Mouse (Mus musculus) G1E (cell line): ENCODE measurements around the gene Pigb. TPM values are rescaled to one million over a fixed set of nuclear protein-coding genes. Genes with fewer than 3 reads are reported as not detected.

Experiments
- ATAC-seq: 2 replicates; pipeline ENCODE4 v1.8.0; 2016; ENCODE audit warnings: mild to moderate bottlenecking; ENCODE audit not compliant: insufficient number of reproducible peaks, poor library complexity, low FRiP score, severe bottlenecking; ENCODE audit errors: extremely low read depth
- DNase-seq: peaks from one replicate; pipeline ENCODE4 v3.0.0; 2012; ENCODE audit warnings: low spot score
- H3K27me3 ChIP-seq: 2 replicates; pipeline ENCODE4 v1.6.1; 2012; ENCODE audit warnings: mild to moderate bottlenecking, low read length, inconsistent platforms; ENCODE audit not compliant: insufficient read depth
- H3K36me3 ChIP-seq: replicated peaks from 2 replicates; pipeline ENCODE3; 2012; ENCODE audit warnings: mild to moderate bottlenecking, inconsistent platforms
- H3K4me1 ChIP-seq: 2 replicates; pipeline ENCODE4 v1.6.1; 2012; ENCODE audit warnings: low read depth, low read length, inconsistent platforms, mixed read lengths; ENCODE audit not compliant: insufficient read depth
- H3K4me3 ChIP-seq: 2 replicates; pipeline ENCODE4 v1.5.1; 2012; ENCODE audit warnings: low read depth, mild to moderate bottlenecking, inconsistent platforms, low read length, moderate library complexity, mixed read lengths
- H3K9me3 ChIP-seq: replicated peaks from 2 replicates; pipeline ENCODE4 v1.6.1; 2012; ENCODE audit warnings: inconsistent platforms
- CTCF ChIP-seq: IDR thresholded peaks from 2 replicates; pipeline ENCODE4 v1.5.1; 2012; ENCODE audit warnings: low read depth, low read length, inconsistent platforms, mixed read lengths
- GATA1 ChIP-seq: IDR thresholded peaks from 2 replicates; pipeline ENCODE4 v1.6.1; 2012; ENCODE audit warnings: borderline replicate concordance, low read length, inconsistent platforms, mixed read lengths
- GATA2 ChIP-seq: IDR thresholded peaks from 2 replicates; pipeline ENCODE4 v1.6.1; 2012; ENCODE audit warnings: low read depth, low read length, inconsistent platforms, borderline replicate concordance
- POLR2AphosphoS5 ChIP-seq: IDR thresholded peaks from 2 replicates; pipeline ENCODE4 v1.6.1; 2012; ENCODE audit warnings: low read depth, low read length, inconsistent platforms; ENCODE audit not compliant: insufficient replicate concordance
- TAL1 ChIP-seq: conservative IDR thresholded peaks from 2 replicates; pipeline ENCODE4 v1.6.1; 2012; ENCODE audit warnings: low read depth, low read length, inconsistent platforms, mixed read lengths
- polyA plus RNA-seq: library from polyadenylated mRNA; stranded (reverse); fragments of >175 nt; gene quantifications from 2 replicates; pipeline ENCODE4 v1.2.3, GENCODE M21; 2012
- total RNA-seq, 2 experiments: library from RNA; stranded (forward) in 1 of 2; stranded (reverse) in 1 of 2; fragments of 200-1000 nt in 1 of 2; fragments of >200 nt in 1 of 2; fragmentation: Nextera tagmentation in 1 of 2; gene quantifications; 2 replicates each; pipeline ENCODE4 v1.2.3; 2014 to 2017

The Pigb gene
- total and polyA plus RNA-seq, 3 experiments, result 2.0 to 49.1 (median 6.6) TPM

- no peak for DNase-seq
- no peak overlapping the region for H3K4me3 ChIP-seq
- no peak for ATAC-seq
- H3K9me3 ChIP-seq, result no peaks in the 10 kb centered on the region
- H3K4me1 ChIP-seq, result no peaks in the 10 kb centered on the region
- peaks cover 33% of the 10 kb centered on the region for H3K36me3 ChIP-seq
- no peak for TF ChIP-seq CTCF
- TF ChIP-seq POLR2AphosphoS5, result no peak
- no peak for TF ChIP-seq GATA2
- TF ChIP-seq TAL1, result no peak
- TF ChIP-seq GATA1, result no peak
- no peaks in the 10 kb centered on the region for H3K27me3 ChIP-seq
These were observed 38.7 kb downstream of the Pigb start for GRCm38 (mm10) chr9:73001314-73002011.

- no peaks in the 10 kb centered on the region for H3K4me1 ChIP-seq
- no peak overlapping the region for H3K4me3 ChIP-seq
- ATAC-seq, result no peak
- peaks cover 26% of the 10 kb centered on the region for H3K36me3 ChIP-seq
- H3K27me3 ChIP-seq, result no peaks in the 10 kb centered on the region
- TF ChIP-seq TAL1 (no peak), GATA2 (no peak), GATA1 (no peak), CTCF (no peak), POLR2AphosphoS5 (no peak)
- H3K9me3 ChIP-seq, result no peaks in the 10 kb centered on the region
- no peak for DNase-seq
These were observed 39.7 kb downstream of the Pigb start for GRCm38 (mm10) chr9:73000487-73000886.

DNA sequence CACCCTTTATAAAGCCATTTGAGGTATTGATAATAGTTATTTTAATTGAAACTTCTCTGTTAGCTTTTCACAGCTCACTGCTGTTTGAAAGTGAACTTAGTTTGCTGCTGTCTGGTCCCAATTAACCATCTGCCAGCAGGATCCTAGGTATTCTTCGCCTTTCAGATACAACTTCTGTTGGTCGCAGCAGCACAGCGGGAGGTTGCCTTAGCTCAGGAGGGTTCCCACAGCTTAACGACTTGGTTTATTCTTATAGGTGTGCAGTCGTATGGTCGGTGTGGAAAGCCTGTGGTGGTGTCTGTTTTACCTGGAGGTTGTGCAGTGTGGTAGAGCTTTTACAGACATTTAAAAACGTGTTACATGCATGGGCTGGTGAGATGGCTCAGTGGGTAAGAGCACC lies 43.4 kb downstream of the Pigb start:
- no peak overlapping the region for H3K4me3 ChIP-seq
- H3K36me3 ChIP-seq, result peaks cover 10% of the 10 kb centered on the region
- DNase-seq, result no peak
- no peaks in the 10 kb centered on the region for H3K9me3 ChIP-seq
- H3K4me1 ChIP-seq, result no peaks in the 10 kb centered on the region
- no peaks in the 10 kb centered on the region for H3K27me3 ChIP-seq
- ATAC-seq, result no peak
- no peak for TF ChIP-seq TAL1
- TF ChIP-seq POLR2AphosphoS5, result no peak
- no peak for TF ChIP-seq GATA1
- TF ChIP-seq CTCF, result no peak
- no peak for TF ChIP-seq GATA2

- ATAC-seq (no peak), DNase-seq (no peak)
- Histone ChIP-seq H3K27me3 (no peaks in the 10 kb centered on the region), H3K4me1 (no peaks in the 10 kb centered on the region), H3K4me3 (no peak overlapping the region), H3K9me3 (no peaks in the 10 kb centered on the region), H3K36me3 (peaks cover 9% of the 10 kb centered on the region)
- no peak for TF ChIP-seq GATA1
- no peak for TF ChIP-seq CTCF
- TF ChIP-seq TAL1, result no peak
- TF ChIP-seq GATA2, result no peak
- no peak for TF ChIP-seq POLR2AphosphoS5
These were observed 44.0 kb downstream of the Pigb start for GRCm38 (mm10) chr9:72996167-72996566.

DNA sequence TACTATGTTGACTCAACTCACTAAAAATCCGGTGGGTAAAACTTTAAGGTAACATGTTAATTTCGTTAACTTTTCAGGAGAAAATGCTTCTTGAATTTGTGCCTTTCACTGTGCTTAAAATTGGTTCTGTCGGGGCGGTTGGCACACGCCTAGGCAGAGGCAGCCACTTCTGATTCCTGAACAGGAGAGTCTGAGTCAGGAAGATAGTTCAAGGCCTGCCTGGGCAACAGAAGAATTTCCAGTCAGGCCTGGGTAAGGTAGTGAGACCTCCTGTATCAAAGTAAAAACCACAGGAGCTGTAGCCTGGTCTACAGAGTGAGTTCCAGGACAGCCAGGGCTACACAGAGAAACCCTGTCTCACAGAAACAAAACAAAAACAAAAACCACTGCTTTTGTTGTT lies 47.6 kb downstream of the Pigb start:
- DNase-seq (no peak), ATAC-seq (no peak)
- peaks cover under 1% of the 10 kb centered on the region for H3K36me3 ChIP-seq
- H3K9me3 ChIP-seq, result no peaks in the 10 kb centered on the region
- TF ChIP-seq GATA2 (no peak), GATA1 (no peak), TAL1 (no peak), CTCF (no peak), POLR2AphosphoS5 (no peak)
- peaks cover 2% of the 10 kb centered on the region; the same call in 1 of the 2 replicates for H3K4me1 ChIP-seq
- H3K27me3 ChIP-seq, result no peaks in the 10 kb centered on the region
- H3K4me3 ChIP-seq, result no peak overlapping the region

DNA sequence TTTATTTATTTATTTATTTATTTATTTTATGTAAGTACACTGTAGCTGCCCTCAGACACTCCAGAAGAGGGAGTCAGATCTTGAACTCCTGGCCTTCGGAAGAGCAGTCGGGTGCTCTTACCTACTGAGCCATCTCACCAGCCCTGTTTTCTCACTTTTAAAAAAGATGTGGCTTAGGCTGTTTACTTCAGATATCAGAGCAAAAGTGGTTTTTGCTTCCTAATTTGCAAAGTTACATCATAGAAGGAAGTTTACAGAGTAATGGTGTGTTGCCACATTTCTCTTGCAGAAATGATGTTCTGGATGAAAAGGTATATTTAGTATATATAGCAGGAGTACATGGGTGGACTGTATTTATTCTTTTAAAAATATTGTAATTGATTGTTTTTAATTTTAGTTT lies 48.8 kb downstream of the Pigb start:
- Histone ChIP-seq H3K4me3 (no peak overlapping the region), H3K36me3 (no peaks in the 10 kb centered on the region), H3K4me1 (peaks cover 8% of the 10 kb centered on the region), H3K27me3 (no peaks in the 10 kb centered on the region), H3K9me3 (no peaks in the 10 kb centered on the region)
- ATAC-seq (no peak), DNase-seq (no peak)
- no peak for TF ChIP-seq GATA2
- no peak for TF ChIP-seq POLR2AphosphoS5
- TF ChIP-seq CTCF, result no peak
- TF ChIP-seq GATA1, result no peak
- no peak for TF ChIP-seq TAL1
